Mouse (Mus musculus) retina, embryonic 14.5 days (tissue): ENCODE data around the gene Agpat1.

ENCODE experiments used
- DNase-seq: peaks from one replicate; pipeline ENCODE4 v3.0.0-alpha.2; 2015; ENCODE audit warnings: low spot score

Agpat1 gene

GRCm38 (mm10) chr17:34585877-34586771 lies 17.9 kb upstream of the Agpat1 start:
- peak; percentile 66 for DNase-seq

DNA sequence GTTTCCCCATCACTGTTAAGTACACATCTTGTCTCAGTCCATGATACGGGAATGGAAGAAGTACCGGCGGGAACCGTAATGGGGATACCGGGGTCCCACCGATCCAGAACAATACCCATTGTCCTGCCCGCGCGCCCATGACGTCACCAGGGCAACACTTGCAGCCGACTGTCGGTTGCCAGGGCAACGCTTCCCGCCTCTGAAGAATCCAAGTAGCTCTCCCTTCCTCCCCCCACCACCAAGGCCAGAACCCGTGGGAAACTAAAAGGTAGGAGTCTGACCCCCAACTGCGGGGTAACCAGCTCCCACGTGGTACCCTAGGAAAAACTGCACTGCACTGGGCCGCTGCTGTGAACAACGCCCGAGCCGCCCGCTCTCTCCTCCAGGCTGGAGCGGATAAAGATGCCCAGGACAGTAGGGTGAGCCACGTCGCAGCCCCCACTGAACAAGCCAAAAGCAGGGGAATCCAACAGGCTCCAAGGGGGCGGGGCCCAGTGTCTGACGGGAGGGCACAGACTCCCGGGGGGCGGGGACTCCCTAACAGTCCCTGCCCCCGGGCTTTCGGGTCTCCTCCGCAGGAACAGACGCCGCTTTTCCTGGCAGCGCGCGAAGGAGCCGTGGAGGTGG lies 17.2 kb upstream of the Agpat1 start:
- DNase-seq = peak; percentile 93

DNA sequence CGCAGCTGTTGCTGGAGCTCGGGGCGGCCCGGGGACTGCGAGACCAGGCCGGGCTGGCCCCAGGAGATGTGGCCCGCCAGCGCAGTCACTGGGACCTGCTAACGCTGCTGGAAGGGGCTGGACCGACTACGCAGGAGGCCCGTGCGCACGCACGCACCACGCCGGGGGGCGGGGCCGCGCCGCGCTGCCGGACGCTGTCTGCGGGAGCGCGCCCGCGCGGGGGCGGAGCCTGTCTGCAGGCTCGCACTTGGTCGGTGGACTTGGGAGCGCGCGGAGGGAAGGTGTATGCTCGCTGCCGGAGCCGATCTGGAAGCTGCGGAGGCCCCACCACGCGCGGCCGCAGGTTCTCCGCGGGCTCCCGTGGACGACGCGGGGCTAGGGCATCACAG lies 16.6 kb upstream of the Agpat1 start:
- DNase-seq = peak; percentile 95

DNA sequence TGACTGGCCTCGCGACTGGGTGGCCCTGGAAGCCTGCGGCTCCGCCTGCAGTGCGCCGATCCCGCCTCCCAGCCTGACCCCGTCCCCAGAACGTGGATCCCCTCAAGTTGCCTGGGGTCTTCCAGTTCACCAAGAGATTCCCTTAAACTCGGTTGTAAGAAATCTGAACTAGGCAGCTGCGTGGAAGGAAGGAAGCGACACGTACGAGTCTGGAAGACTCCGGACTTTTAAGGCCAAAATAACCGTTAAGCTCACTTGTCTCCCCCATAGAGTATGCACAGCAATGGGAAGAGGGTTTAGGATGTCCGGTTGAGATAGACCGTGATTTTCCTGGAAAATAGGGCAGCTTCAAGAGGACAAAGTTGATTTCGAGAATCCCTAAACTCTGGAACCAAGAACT lies 16.2 kb upstream of the Agpat1 start:
- DNase-seq = no peak

DNA sequence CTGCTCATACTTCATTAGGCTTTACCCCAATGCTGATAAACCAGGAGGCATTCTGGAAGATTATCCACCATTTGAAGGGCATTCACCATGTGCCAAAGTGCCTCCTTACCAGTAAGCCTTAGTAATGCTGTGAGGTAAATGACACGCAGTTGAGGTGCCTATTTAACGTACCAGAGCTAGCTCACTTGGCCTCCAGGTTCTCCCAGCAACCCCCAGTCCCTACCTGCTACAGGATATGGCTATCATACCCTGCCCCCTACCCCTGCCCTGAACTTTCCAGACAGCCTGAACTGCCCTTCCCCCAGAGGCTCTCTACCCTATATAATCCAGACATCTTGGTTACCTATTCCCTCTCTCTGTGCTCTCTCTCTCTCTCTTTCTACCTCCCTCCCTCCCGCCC lies 15.3 kb upstream of the Agpat1 start:
- DNase-seq = no peak

DNA sequence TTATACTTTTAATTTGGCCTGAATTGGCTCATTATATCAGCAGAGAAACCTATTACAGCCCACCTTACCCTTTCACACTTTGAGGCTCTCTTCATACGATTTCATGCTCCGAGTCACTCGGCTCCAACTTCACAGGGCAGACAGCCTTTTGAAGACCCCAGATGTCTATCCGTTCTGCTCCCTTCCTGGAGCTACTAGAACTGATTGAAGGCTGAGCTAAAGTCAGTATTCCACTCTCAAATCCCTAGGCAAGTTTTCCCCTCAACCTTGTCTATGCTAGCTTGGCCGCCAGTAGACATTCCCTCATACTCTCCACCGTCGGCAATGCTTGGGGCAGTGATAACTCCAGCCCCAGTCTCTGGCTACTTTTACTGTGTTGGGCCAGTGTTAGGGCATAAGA lies 14.9 kb upstream of the Agpat1 start:
- DNase-seq = no peak

DNA sequence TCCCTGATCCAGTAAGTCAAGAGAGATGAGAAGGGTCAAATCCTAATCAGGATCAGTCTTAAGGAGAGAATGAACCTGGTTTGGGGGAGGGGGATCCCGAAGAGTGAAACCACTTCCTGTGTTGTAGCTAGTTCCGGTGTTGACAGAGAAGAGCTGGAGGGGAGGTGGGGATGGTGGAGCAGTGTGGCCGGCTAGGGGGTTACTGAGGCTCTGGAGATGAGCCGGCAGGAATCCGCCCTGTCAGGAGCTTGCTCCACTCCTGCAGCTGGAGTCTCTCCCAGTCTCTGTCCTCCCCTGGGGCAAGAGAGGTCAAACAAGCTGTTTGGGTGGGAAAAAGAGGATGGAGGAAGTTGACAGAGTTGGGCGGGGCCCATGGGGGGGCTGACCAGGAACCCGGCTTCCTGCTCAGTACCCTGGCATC lies 14.4 kb upstream of the Agpat1 start, which contains the start of gene Gpsm3:
Gene Gpsm3 (plus strand): TSS at position 126 of the 421 bp plus-strand sequence.
- peak; percentile 42 for DNase-seq

- DNase-seq = no peak
These were observed 13.7 kb upstream of the Agpat1 start for GRCm38 (mm10) chr17:34590154-34590987.

DNA sequence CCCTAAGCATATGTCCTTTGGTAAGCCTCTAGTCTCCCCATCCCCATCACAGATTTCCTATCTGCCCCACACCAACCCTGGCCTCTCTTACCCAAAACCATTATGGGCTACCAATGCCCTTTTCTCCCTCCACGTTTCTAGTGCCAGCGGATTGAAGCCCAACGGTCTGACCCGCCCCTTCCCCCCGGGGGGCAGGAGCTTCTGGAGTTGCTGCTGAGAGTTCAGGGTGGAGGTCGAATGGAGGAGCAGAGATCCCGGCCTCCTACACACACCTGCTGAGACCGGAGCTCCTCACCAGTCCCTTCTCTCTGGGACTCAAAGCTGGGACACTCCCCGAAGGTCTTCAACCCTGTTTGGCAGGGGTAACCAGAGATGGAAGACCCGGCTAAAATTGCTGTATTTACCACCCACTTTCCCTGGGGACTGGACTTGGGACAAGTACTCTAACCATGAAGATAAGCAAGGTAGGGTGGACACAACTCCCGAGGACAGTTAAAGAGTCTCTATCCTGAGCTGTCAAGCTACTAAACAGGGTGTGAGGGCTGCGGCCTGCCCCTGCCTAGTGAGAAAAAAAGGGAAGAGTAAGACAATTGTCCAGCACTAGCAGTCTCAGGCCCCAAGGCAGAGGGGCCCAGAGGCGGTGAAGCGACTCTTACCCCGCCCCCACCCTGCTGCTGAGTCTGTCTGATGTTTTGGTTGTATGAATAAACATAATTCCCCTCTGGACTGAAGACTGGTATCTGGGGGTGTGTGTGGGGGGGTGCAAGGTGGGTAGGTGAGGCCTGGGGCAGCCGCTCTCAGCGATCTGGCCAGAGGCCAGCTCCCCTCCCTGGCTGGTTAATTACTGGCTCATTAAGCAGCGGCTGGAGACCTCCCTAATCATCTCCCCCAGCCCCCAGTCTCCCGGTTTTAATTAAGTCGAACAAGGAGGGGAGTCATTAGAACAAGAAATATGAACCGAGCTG lies 12.8 kb upstream of the Agpat1 start, which contains the start of gene Pbx2:
Gene Pbx2 (plus strand): TSS at position 238 of the 965 bp plus-strand sequence.
- peak; percentile 88 for DNase-seq

DNA sequence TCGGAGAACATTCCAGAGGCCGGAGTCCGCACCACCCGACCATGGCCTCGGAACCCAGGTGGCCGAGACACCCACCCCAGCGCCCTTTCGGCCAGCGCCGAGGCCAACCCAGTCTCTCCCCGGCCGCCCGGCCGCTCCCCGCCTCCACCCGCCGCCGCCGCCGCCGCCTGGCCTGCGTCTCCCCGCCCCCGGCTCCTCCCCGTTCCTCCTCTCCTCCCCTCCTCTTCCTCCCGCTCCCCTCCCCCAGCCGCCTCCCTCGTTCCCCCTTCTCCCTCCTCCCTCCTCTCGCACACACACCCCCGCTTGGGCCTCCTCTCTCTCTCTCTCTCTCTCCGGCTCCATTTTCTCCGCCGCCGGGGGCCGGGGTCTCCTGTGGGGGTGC lies 12.1 kb upstream of the Agpat1 start:
- DNase-seq = no peak

GRCm38 (mm10) chr17:34592581-34593549 lies 11.2 kb upstream of the Agpat1 start:
- DNase-seq = peak; percentile 59

DNA sequence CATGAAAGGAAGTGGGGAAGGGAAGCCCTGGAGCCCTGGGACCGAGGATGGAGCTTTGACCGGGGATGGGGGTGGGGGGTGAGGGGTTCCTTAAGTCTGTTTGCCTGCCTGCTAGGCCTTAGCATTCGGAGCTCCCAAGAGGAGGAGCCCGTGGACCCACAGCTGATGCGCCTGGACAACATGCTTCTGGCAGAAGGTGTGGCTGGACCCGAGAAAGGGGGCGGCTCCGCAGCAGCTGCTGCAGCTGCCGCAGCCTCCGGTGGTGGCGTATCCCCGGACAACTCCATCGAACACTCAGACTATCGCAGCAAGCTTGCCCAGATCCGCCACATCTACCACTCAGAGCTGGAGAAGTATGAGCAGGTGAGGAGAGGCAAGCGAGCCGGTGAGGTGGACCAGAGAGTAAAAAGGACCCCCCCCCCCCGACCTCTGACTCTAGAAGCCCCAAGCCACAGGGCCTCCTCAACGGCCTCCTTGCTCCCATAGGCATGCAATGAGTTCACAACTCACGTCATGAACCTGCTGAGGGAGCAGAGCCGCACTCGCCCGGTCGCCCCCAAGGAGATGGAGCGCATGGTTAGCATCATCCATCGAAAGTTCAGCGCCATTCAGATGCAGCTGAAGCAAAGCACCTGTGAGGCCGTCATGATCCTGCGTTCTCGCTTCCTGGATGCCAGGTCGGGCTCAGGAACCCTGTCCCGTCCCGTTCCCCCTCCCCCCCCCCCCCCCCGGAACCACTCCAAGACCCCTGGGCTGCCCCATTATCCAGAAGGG lies 10.1 kb upstream of the Agpat1 start:
- DNase-seq = peak; percentile 49

GRCm38 (mm10) chr17:34596098-34596497 lies 8.0 kb upstream of the Agpat1 start:
- DNase-seq = no peak

DNA sequence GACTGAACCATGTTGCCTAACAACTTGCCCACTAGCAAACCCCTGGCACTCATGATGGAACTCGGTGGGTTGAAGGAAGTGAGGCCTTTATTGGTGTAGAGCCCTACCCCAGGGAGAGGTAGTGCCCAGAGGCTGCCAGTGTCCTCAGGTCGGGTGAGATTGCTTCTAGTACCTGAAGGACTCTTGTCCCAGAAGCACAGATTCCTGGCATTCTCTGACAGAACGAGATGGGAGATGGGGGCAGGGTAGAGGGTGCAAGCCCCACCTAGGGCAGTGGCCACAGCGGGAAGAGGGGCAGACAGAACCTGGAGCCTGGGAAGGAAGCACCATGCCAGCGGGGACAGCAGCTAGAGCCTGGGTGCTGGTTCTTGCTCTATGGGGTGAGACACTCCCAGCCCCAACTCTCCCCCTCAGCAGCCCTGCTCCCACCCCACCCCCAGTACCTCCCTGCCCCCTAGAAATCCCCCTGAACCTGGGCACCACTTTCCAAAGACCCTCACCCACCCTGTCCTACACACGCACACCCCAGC lies 6.4 kb upstream of the Agpat1 start, which contains the start of gene Ager:
Gene Ager (plus strand): TSS at position 297 of the 530 bp plus-strand sequence.
- no peak for DNase-seq

DNA sequence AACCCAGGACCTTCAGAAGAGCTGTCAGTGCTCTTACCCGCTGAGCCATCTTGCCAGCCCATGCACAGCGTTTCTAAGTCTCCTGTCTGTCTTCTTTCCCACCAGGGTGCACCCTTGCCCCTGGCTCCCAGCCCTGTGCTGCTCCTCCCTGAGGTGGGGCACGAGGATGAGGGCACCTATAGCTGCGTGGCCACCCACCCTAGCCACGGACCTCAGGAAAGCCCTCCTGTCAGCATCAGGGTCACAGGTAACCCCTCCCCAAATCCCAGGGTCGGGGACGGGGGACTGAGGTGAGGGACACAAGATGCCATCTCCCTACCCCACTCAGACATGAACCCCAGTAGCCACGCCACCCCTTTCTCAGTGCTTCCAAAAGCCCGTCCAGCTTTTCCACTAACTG lies 4.2 kb upstream of the Agpat1 start:
- no peak for DNase-seq

- no peak for DNase-seq
These were observed 2.3 kb upstream of the Agpat1 start for GRCm38 (mm10) chr17:34601796-34602195.

DNA sequence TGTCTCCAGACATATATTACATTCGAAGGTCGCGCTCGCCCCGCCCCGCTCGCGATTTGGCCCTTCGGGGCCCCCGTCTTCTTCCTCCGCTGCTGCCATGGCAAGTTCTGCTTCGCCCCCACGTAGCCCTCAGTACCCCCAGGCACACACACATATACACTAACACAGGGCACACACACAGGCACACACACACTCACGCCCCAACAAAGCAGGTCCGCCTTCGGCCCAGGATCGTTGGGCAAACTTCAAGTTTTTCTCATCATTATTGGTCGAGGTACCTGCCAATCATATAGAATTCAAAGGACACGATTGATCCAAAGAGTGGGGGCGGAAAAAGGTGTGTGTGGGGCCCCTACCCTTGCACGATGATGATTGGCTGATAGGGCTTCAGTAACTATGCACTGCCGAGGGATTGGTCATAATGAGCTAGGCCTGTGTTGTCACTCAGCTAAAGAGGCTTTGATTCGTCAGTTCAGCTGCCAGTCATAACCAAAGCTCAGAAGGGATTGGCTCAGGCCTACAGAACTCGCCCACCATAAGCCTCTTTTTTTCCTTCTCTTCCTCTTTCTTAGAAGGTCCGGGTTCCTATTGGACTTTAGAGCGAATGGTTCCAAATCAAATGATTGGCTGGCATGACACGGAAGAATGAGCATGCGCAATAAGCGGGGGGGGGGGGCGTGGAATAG lies 544 bp upstream of the Agpat1 start, which contains the start of gene Rnf5:
Gene Rnf5 (minus strand): TSS at position 316 of the 686 bp plus-strand sequence.
- peak; percentile 100 for DNase-seq
